Mouse (Mus musculus): Measurements from ENCODE around the gene Tgm5.
A peak's percentile ranks its signal among the peaks of the same experiment; 100 is the strongest.
"Not testable (repeated sequence)": the region's sequence is repeated elsewhere in the genome, so short reads cannot be mapped to it uniquely, and the experiment has no call there.

Tgm5 gene

GRCm38 (mm10) chr2:121041098-121041497 is 44.5 kb downstream of the Tgm5 start:
- DNase-seq (ENCODE audit: low read depth, low spot score), result peak; percentile 23

- no peak for DNase-seq (ENCODE audit: low read depth, low spot score)
Measured at GRCm38 (mm10) chr2:121039382-121039781, 46.3 kb downstream of the Tgm5 start.

- DNase-seq (ENCODE audit: low read depth, low spot score), result not testable (repeated sequence)
Measured at GRCm38 (mm10) chr2:121038851-121039250, 46.8 kb downstream of the Tgm5 start.

GRCm38 (mm10) chr2:121036733-121037341 is 48.8 kb downstream of the Tgm5 start, which contains the start of gene Epb42:
Gene Epb42 (minus strand): TSS chr2:121037072.
- DNase-seq (ENCODE audit: low read depth, low spot score), result no peak

- DNase-seq (ENCODE audit: low read depth, low spot score), result no peak
Measured at GRCm38 (mm10) chr2:121022918-121023317, 62.7 kb downstream of the Tgm5 start.

GRCm38 (mm10) chr2:121017151-121017550 is 68.5 kb downstream of the Tgm5 start:
- DNase-seq (ENCODE audit: low read depth, low spot score), result no peak

GRCm38 (mm10) chr2:121016226-121016625 is 69.4 kb downstream of the Tgm5 start:
- no peak for DNase-seq (ENCODE audit: low read depth, low spot score)

- DNase-seq (ENCODE audit: low read depth, low spot score), result no peak
Measured at GRCm38 (mm10) chr2:121015507-121015906, 70.1 kb downstream of the Tgm5 start.

GRCm38 (mm10) chr2:121012676-121013075 is 73.0 kb downstream of the Tgm5 start:
- no peak for DNase-seq (ENCODE audit: low read depth, low spot score)

GRCm38 (mm10) chr2:121009071-121009677 is 76.5 kb downstream of the Tgm5 start:
- DNase-seq (ENCODE audit: low read depth, low spot score), result no peak

GRCm38 (mm10) chr2:121008664-121009007 is 77.0 kb downstream of the Tgm5 start:
- no peak for DNase-seq (ENCODE audit: low read depth, low spot score)

GRCm38 (mm10) chr2:121007925-121008663 is 77.5 kb downstream of the Tgm5 start, which contains the start of gene Ccndbp1:
Gene Ccndbp1 (plus strand): TSS chr2:121008403.
- peak; percentile 84 for DNase-seq (ENCODE audit: low read depth, low spot score)

GRCm38 (mm10) chr2:121006986-121007385 is 78.7 kb downstream of the Tgm5 start:
- DNase-seq (ENCODE audit: low read depth, low spot score), result no peak

GRCm38 (mm10) chr2:121004018-121004811 is 81.4 kb downstream of the Tgm5 start:
- no peak for DNase-seq (ENCODE audit: low read depth, low spot score)

GRCm38 (mm10) chr2:121003586-121003985 is 82.1 kb downstream of the Tgm5 start:
- DNase-seq (ENCODE audit: low read depth, low spot score), result no peak

GRCm38 (mm10) chr2:120998863-120999262 is 86.8 kb downstream of the Tgm5 start:
- no peak for DNase-seq (ENCODE audit: low read depth, low spot score)

GRCm38 (mm10) chr2:120996607-120997006 is 89.0 kb downstream of the Tgm5 start:
- DNase-seq (ENCODE audit: low read depth, low spot score), result not testable (repeated sequence)

Data from embryo, embryonic 11.5 days (tissue).